Mouse (Mus musculus) E14TG2a.4 (cell line): ENCODE results near the gene Jam2.

Experiments used
- H3K27me3 ChIP-seq: 2 replicates; pipeline ENCODE4 v1.6.1; 2014; ENCODE audit warnings: low read length, control low read depth; ENCODE audit not compliant: insufficient read depth
- H3K36me3 ChIP-seq: 2 replicates; pipeline ENCODE4 v1.6.1; 2014; ENCODE audit warnings: low read length, control low read depth; ENCODE audit not compliant: insufficient read depth
- H3K4me1 ChIP-seq: replicated peaks from 2 replicates; pipeline ENCODE4 v1.6.1; 2014; ENCODE audit warnings: low read depth, low read length, control low read depth
- H3K4me3 ChIP-seq: replicated peaks from 2 replicates; pipeline ENCODE4 v1.5.1; 2014; ENCODE audit warnings: mild to moderate bottlenecking, low read length
- H3K9me3 ChIP-seq: 2 replicates; pipeline ENCODE4 v1.6.1; 2014; ENCODE audit warnings: low read length, control low read depth
- CTCF ChIP-seq: conservative IDR thresholded peaks from 2 replicates; pipeline ENCODE4 v1.5.1; 2014; ENCODE audit warnings: low read length
- NANOG ChIP-seq: IDR thresholded peaks from 2 replicates; pipeline ENCODE4 v1.6.1; 2014; ENCODE audit warnings: borderline replicate concordance, low read length, mixed read lengths
- POU5F1 ChIP-seq: IDR thresholded peaks from 2 replicates; pipeline ENCODE4 v1.6.1; 2014; ENCODE audit warnings: low read length, borderline replicate concordance

Jam2 gene

DNA sequence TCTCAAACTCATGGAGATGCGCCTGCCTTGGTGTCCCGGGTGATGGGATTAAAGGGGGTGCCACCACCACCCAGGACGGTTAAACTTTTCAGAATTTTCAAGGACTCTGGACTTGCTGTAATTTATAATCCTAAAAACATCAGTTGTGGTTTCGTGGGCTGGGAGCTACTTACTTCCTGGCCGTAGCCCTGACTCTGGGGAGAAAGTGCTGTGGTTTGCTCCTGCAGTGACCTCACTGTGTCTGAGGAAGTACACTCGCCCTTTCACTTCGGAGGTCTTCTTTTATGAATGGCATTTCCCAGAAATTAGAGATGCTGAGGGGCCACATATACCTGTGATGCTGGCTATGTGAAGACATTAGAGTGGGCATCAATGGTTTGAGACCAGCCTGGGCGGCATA lies 40.6 kb downstream of the Jam2 start:
- H3K9me3 ChIP-seq: no peaks in the 10 kb centered on the region
- peaks cover 27% of the 10 kb centered on the region for H3K4me1 ChIP-seq
- H3K4me3 ChIP-seq: no peak overlapping the region
- peaks cover 98% of the 10 kb centered on the region for H3K36me3 ChIP-seq
- H3K27me3 ChIP-seq: no peaks in the 10 kb centered on the region
- TF ChIP-seq NANOG (no peak), POU5F1 (no peak), CTCF (no peak)

DNA sequence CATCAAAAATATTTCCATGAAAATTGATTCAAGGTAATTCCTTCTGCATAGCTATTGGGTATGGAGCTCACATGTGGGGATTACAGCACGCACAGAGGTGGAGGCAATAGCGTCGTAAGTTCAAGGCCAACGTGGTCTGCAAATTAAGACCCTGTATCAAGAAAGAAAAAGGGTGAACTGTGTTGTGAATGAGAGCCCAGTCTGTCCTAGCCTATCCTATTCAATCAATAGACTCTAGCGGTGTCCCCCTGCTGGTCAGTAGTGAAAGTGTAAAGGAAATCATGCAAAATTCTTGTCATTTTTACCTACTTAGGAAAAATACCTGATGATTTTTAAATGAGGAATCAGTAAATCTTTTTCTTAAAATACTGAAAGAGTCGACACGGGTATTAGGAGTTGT lies 43.5 kb downstream of the Jam2 start:
- H3K4me3 ChIP-seq: no peak overlapping the region
- peaks cover 35% of the 10 kb centered on the region for H3K4me1 ChIP-seq
- H3K27me3 ChIP-seq: no peaks in the 10 kb centered on the region
- no peaks in the 10 kb centered on the region for H3K9me3 ChIP-seq
- no peak for TF ChIP-seq NANOG
- no peak for TF ChIP-seq POU5F1
- TF ChIP-seq CTCF: peak; percentile 77
- H3K36me3 ChIP-seq: peaks cover 98% of the 10 kb centered on the region

DNA sequence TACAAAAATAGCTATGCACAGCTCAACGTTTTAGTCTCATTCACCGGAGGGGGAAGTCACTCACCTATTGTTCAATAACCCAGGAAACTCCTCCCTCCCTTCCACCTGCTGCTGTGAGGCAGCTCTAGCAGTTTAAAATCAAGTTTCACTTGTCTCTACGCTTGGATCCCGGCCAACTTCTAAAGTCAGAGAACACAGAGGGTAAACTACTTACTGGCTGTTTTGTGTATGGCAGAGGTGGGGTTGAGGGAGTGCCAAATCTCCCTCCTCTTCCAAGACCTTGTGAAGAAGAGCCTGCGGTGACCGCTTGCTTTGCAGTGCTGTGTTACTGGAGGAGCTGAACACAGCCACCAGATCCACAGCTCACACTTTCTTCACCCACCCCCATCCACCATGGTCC lies 51.1 kb downstream of the Jam2 start:
- TF ChIP-seq POU5F1: no peak
- TF ChIP-seq CTCF: no peak
- TF ChIP-seq NANOG: no peak; the same call in 1 of the 2 replicates
- Histone ChIP-seq H3K9me3 (no peaks in the 10 kb centered on the region), H3K36me3 (peaks cover 93% of the 10 kb centered on the region), H3K4me3 (no peak overlapping the region), H3K27me3 (no peaks in the 10 kb centered on the region), H3K4me1 (peaks cover 36% of the 10 kb centered on the region)

DNA sequence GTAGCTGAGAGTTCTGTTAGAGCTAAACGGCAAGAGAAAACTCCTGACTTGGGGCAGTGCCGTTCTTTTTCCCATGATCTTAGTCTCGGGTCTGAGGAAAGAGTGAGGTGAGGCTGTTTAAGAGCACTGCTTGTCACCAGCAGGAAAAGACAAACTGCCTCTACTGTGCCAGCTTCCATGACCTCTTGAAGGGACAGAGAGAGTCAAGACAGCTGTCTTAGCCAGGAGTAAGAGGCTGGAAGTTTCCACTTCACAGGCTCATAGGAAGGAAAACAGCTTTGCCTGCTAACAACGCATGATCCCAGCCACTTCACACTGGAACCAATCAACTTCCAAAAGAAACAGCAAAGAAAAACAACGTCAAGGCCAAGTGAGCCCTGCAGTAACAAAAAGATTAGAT lies 57.8 kb downstream of the Jam2 start:
- Histone ChIP-seq H3K4me3 (no peak overlapping the region), H3K4me1 (peaks cover 35% of the 10 kb centered on the region), H3K27me3 (no peaks in the 10 kb centered on the region), H3K9me3 (no peaks in the 10 kb centered on the region), H3K36me3 (peaks cover 69% of the 10 kb centered on the region)
- no peak for TF ChIP-seq NANOG

GRCm38 (mm10) chr16:84832736-84833135 lies 58.8 kb downstream of the Jam2 start:
- Histone ChIP-seq H3K9me3 (no peaks in the 10 kb centered on the region), H3K36me3 (peaks cover 69% of the 10 kb centered on the region), H3K4me1 (peaks cover 46% of the 10 kb centered on the region), H3K4me3 (peak overlapping the region; percentile 98; the same call in 1 of the 2 replicates), H3K27me3 (no peaks in the 10 kb centered on the region)
- TF ChIP-seq POU5F1: no peak
- no peak for TF ChIP-seq CTCF
- no peak for TF ChIP-seq NANOG

GRCm38 (mm10) chr16:84834344-84834743 lies 60.4 kb downstream of the Jam2 start:
- Histone ChIP-seq H3K4me3 (peak overlapping the region; percentile 98), H3K4me1 (peaks cover 62% of the 10 kb centered on the region), H3K36me3 (peaks cover 69% of the 10 kb centered on the region), H3K27me3 (no peaks in the 10 kb centered on the region), H3K9me3 (no peaks in the 10 kb centered on the region)
- no peak for TF ChIP-seq POU5F1
- no peak for TF ChIP-seq NANOG
- TF ChIP-seq CTCF: no peak

DNA sequence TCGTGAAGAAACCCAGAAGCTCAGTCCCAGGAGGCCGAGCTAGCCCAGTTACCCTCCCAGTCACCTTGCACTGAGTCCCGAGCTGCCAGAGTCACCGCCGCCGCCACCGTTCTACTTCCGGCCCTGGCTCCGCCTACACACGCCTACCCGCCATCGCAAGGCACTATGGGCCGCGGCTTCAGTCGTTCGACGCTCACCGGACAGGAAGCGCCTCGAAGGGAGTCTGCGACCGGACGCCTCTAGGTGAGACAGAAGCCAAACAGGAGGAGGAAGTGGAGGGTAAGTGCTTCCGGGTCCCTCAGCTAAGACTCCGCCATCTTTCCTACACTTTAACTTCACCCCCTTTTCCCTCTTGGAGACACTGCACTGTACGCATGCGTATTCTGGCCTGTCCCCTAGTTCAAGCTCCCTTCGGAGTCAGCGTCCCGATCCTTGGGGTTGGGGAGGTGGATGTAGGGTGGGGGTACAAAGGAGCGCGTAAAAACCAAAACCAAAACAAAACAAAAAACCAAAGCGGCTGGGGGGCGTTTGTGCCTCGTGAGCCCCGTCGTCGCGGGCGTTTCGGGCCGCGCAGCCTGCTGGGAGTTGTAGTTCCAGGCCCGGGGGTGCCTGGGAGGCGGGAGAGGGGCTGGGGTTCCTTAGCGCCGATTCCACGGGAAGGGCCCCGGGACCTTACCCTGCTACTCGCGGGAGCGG lies 61.0 kb downstream of the Jam2 start, which contains the start of gene Gabpa:
Gene Gabpa, plus strand, starts transcription at position 181 of the 696 bp plus-strand sequence.
- peaks cover 67% of the 10 kb centered on the region for H3K36me3 ChIP-seq
- peaks cover 62% of the 10 kb centered on the region for H3K4me1 ChIP-seq
- H3K9me3 ChIP-seq: no peaks in the 10 kb centered on the region
- TF ChIP-seq NANOG: no peak
- no peak for TF ChIP-seq POU5F1
- no peak for TF ChIP-seq CTCF
- peak within 1 kb of the TSS; percentile 98 for H3K4me3 ChIP-seq
- H3K27me3 ChIP-seq: no peaks in the 10 kb centered on the region

DNA sequence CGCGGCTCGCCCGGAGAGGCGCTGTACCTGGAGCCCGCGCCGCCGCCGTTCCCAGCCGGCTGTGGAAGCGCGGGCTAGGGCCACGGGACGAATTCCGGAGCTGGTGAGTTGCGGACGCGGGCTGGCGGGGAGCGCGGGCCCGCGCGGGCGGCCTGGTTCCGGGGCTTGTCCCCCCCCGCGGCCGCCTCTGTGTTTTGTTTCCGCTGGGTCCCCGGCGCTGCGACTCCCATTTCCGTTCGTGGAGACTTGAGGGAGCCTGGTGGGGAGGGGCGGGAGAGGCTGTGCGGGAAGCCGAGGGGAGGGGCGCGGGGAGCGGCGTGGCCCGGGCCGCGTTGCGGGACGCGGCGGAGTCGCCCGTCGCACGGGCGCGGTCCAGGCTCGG lies 61.5 kb downstream of the Jam2 start, which contains the start of gene Atp5j:
Gene Atp5j, minus strand, starts transcription at position 185 of the 382 bp plus-strand sequence.
- Histone ChIP-seq H3K4me3 (peak within 1 kb of the TSS; percentile 98), H3K27me3 (no peaks in the 10 kb centered on the region), H3K36me3 (peaks cover 67% of the 10 kb centered on the region), H3K4me1 (peaks cover 58% of the 10 kb centered on the region), H3K9me3 (no peaks in the 10 kb centered on the region)
- no peak for TF ChIP-seq NANOG
- TF ChIP-seq POU5F1: no peak
- no peak for TF ChIP-seq CTCF
